Mouse (Mus musculus) MEL (cell line): ENCODE measurements at regions not wholly inside any gene's neighbourhood (a gene's known extent, or its start where the extent isn't known, plus 50 kb on each side); places are given as distances from the start of the nearest gene placed in this dataset.

Experiments used
- CTCF ChIP-seq, 3 experiments: IDR thresholded peaks in 2 of 3; conservative IDR thresholded peaks in 1 of 3; 2 replicates each; pipeline ENCODE4 v1.5.1; 2011 to 2012; ENCODE audit warnings: low read length in 3 of 3, low read depth in 2 of 3, mild to moderate bottlenecking in 2 of 3, improper control_type of control experiment in 1 of 3, inconsistent platforms in 1 of 3, mixed read lengths in 1 of 3, moderate library complexity in 1 of 3; ENCODE audit not compliant: control insufficient read depth in 1 of 3, insufficient read depth in 1 of 3, poor library complexity in 1 of 3, severe bottlenecking in 1 of 3
- EP300 ChIP-seq, 2 experiments: IDR thresholded peaks; 2 replicates each; pipeline ENCODE4 v1.6.1; 2011; ENCODE audit warnings: improper control_type of control experiment in 2 of 2, low read length in 2 of 2, low read depth in 1 of 2, mild to moderate bottlenecking in 1 of 2
- MAFK ChIP-seq: IDR thresholded peaks from 2 replicates; pipeline ENCODE4 v1.6.1; 2011; ENCODE audit warnings: low read depth, mild to moderate bottlenecking, low read length, improper control_type of control experiment, borderline replicate concordance
- MYC ChIP-seq: IDR thresholded peaks from 2 replicates; pipeline ENCODE4 v1.6.1; 2011; ENCODE audit warnings: low read depth, mild to moderate bottlenecking, low read length, improper control_type of control experiment, moderate library complexity
- NRF1 ChIP-seq: IDR thresholded peaks from 2 replicates; pipeline ENCODE4 v1.6.1; 2014; ENCODE audit warnings: low read depth, mild to moderate bottlenecking, inconsistent platforms, low read length, improper control_type of control experiment, moderate library complexity; ENCODE audit not compliant: poor library complexity, insufficient read depth, severe bottlenecking
- POLR2A ChIP-seq, 2 experiments: IDR thresholded peaks; 2 replicates each; pipeline ENCODE4 v1.6.1; 2011 to 2012; ENCODE audit warnings: low read length in 2 of 2, mild to moderate bottlenecking in 2 of 2, control low read depth in 1 of 2, improper control_type of control experiment in 1 of 2, low read depth in 1 of 2, moderate library complexity in 1 of 2; ENCODE audit not compliant: control insufficient read depth in 1 of 2, insufficient read depth in 1 of 2, poor library complexity in 1 of 2
- POLR2AphosphoS2 ChIP-seq: IDR thresholded peaks from 2 replicates; pipeline ENCODE4 v1.6.1; 2011; ENCODE audit warnings: low read length, improper control_type of control experiment
- TAL1 ChIP-seq: IDR thresholded peaks from 2 replicates; pipeline ENCODE4 v1.6.1; 2012; ENCODE audit warnings: mild to moderate bottlenecking, inconsistent platforms, low read length, moderate library complexity, mixed read lengths
- TBP ChIP-seq: IDR thresholded peaks from 2 replicates; pipeline ENCODE4 v1.8.0; 2011; ENCODE audit warnings: low read depth, low read length, improper control_type of control experiment
- ZKSCAN1 ChIP-seq: IDR thresholded peaks from 2 replicates; pipeline ENCODE4 v1.6.1; 2012; ENCODE audit warnings: low read depth, mild to moderate bottlenecking, inconsistent platforms, low read length, improper control_type of control experiment, moderate library complexity

- TF ChIP-seq POLR2AphosphoS2, result no peak
- no peak for TF ChIP-seq TBP
- TF ChIP-seq TAL1, result no peak
- no peak for TF ChIP-seq CTCF (IDR thresholded peaks at IDR 0.05 in 2 of 3, conservative IDR thresholded peaks at IDR 0.05 in 1 of 3; ENCODE audit: control insufficient read depth in 1 of 3, insufficient read depth in 1 of 3, low read depth in 2 of 3, low read length in 3 of 3, poor library complexity in 1 of 3, severe bottlenecking in 1 of 3)
- TF ChIP-seq MAFK, result no peak
- TF ChIP-seq EP300 (IDR thresholded peaks at IDR 0.05; ENCODE audit: low read depth in 1 of 2, low read length in 2 of 2), result no peak
- TF ChIP-seq POLR2A (IDR thresholded peaks at IDR 0.05; ENCODE audit: control insufficient read depth in 1 of 2, insufficient read depth in 1 of 2, low read depth in 1 of 2, low read length in 2 of 2, poor library complexity in 1 of 2), result no peak
- no peak for TF ChIP-seq ZKSCAN1
- no peak for TF ChIP-seq MYC
- no peak for TF ChIP-seq NRF1
These were observed 308.6 kb downstream of the Gm49356 start for GRCm38 (mm10) chr15:59197455-59198391.
